Mouse (Mus musculus) kidney, embryonic 16.5 days (tissue): ENCODE measurements around the gene Rab8a. TPM values are rescaled to one million over a fixed set of nuclear protein-coding genes. Genes with fewer than 3 reads are reported as not detected.

ENCODE experiments used
- ATAC-seq: fragments of 200-750 bp; cut with Nextera tagmentation; 2 replicates; pipeline ENCODE4 v1.8.0; 2017; ENCODE audit warnings: moderate TSS enrichment; ENCODE audit not compliant: low FRiP score, low TSS enrichment
- H3K27ac ChIP-seq: fragments of 300-500 bp; sonication (generic); 2 replicates; pipeline ENCODE4 v1.5.1; 2014; ENCODE audit warnings: low read length
- H3K27me3 ChIP-seq: fragments of 300-500 bp; sonication (generic); 2 replicates; pipeline ENCODE4 v1.6.1; 2014; ENCODE audit warnings: low read length, control low read depth, mixed read lengths; ENCODE audit not compliant: insufficient read depth
- H3K36me3 ChIP-seq: fragments of 300-500 bp; sonication (generic); 2 replicates; pipeline ENCODE4 v1.6.1; 2014; ENCODE audit warnings: low read length, control low read depth, mixed read lengths; ENCODE audit not compliant: insufficient read depth
- H3K4me1 ChIP-seq: fragments of 300-500 bp; sonication (generic); 2 replicates; pipeline ENCODE4 v1.6.1; 2014; ENCODE audit warnings: low read length, control low read depth, mixed read lengths; ENCODE audit not compliant: insufficient read depth
- H3K4me2 ChIP-seq: fragments of 300-500 bp; sonication (generic); replicated peaks from 2 replicates; pipeline ENCODE4 v1.6.1; 2014; ENCODE audit warnings: low read depth, low read length
- H3K4me3 ChIP-seq: fragments of 300-500 bp; sonication (generic); 2 replicates; pipeline ENCODE4 v1.5.1; 2014; ENCODE audit warnings: mild to moderate bottlenecking, low read length
- H3K9ac ChIP-seq: fragments of 300-500 bp; sonication (generic); replicated peaks from 2 replicates; pipeline ENCODE4 v1.6.1; 2014; ENCODE audit warnings: low read length
- H3K9me3 ChIP-seq: fragments of 300-500 bp; sonication (generic); 2 replicates; pipeline ENCODE4 v1.6.1; 2016; ENCODE audit warnings: low read length, control low read depth
- WGBS: fragments of 180-500 bp; shearing (Covaris S2); extraction: QIAGEN DNeasy Blood & Tissue Kit; methylation state at CpG from one replicate; pipeline ENCODE4 v1.1.7; 2014; 5-methylcytosine and 5-hydroxymethylcytosine counted together
- polyA plus RNA-seq: library from polyadenylated mRNA; unstranded; fragments of >200 nt; fragmentation: Nextera tagmentation; extraction: Ambion mirVana; gene quantifications from 2 replicates; pipeline ENCODE4 v1.2.1, GENCODE M21; 2015

Gene Rab8a
- polyA plus RNA-seq, 1 experiment from 2014 or later: 143 TPM

GRCm38 (mm10) chr8:72145511-72145910 is 15.5 kb upstream of the Rab8a start:
- Histone ChIP-seq H3K4me1 (0 out of 2 replicates have a peak, but pooled peaks cover 5% of the 10 kb centered on the region), H3K27ac (no peak overlapping the region), H3K36me3 (peaks cover 91% of the 10 kb centered on the region), H3K4me2 (no peak overlapping the region), H3K9ac (no peak overlapping the region), H3K4me3 (no peak overlapping the region), H3K27me3 (no peaks in the 10 kb centered on the region), H3K9me3 (no peaks in the 10 kb centered on the region)
- WGBS: 83% methylated on average over 3 of the region's 3 CpGs
- ATAC-seq: no peak

GRCm38 (mm10) chr8:72146056-72146455 is 14.9 kb upstream of the Rab8a start:
- no peak overlapping the region for H3K4me3 ChIP-seq
- peaks cover 93% of the 10 kb centered on the region for H3K36me3 ChIP-seq
- H3K9ac ChIP-seq: no peak overlapping the region
- ATAC-seq: no peak
- WGBS: 87% methylated on average over 1 of the region's 1 CpGs
- H3K9me3 ChIP-seq: no peaks in the 10 kb centered on the region
- no peak overlapping the region for H3K4me2 ChIP-seq
- H3K4me1 ChIP-seq: 0 out of 2 replicates have a peak, but pooled peaks cover 5% of the 10 kb centered on the region
- no peak overlapping the region for H3K27ac ChIP-seq
- no peaks in the 10 kb centered on the region for H3K27me3 ChIP-seq

- Histone ChIP-seq H3K36me3 (peaks cover 93% of the 10 kb centered on the region), H3K9me3 (no peaks in the 10 kb centered on the region), H3K27me3 (no peaks in the 10 kb centered on the region), H3K9ac (no peak overlapping the region), H3K4me1 (0 out of 2 replicates have a peak, but pooled peaks cover 5% of the 10 kb centered on the region), H3K4me3 (no peak overlapping the region), H3K27ac (no peak overlapping the region), H3K4me2 (no peak overlapping the region)
- no peak for ATAC-seq
- 93% methylated on average over 3 of the region's 3 CpGs for WGBS
These were observed 14.4 kb upstream of the Rab8a start for GRCm38 (mm10) chr8:72146556-72146955.

GRCm38 (mm10) chr8:72147266-72147665 is 13.7 kb upstream of the Rab8a start:
- WGBS: 78% methylated on average over 2 of the region's 2 CpGs
- H3K27ac ChIP-seq: no peak overlapping the region
- H3K4me3 ChIP-seq: no peak overlapping the region
- no peak for ATAC-seq
- H3K9ac ChIP-seq: no peak overlapping the region
- no peak overlapping the region for H3K4me2 ChIP-seq
- 0 out of 2 replicates have a peak, but pooled peaks cover 5% of the 10 kb centered on the region for H3K4me1 ChIP-seq
- no peaks in the 10 kb centered on the region for H3K27me3 ChIP-seq
- no peaks in the 10 kb centered on the region for H3K9me3 ChIP-seq
- peaks cover 93% of the 10 kb centered on the region for H3K36me3 ChIP-seq

GRCm38 (mm10) chr8:72149056-72149455 is 11.9 kb upstream of the Rab8a start:
- Histone ChIP-seq H3K9ac (0 out of 2 replicates have a peak overlapping the region, but pooled peaks have one; percentile 16), H3K36me3 (peaks cover 90% of the 10 kb centered on the region)
- WGBS: 95% methylated on average over 1 of the region's 1 CpGs

DNA sequence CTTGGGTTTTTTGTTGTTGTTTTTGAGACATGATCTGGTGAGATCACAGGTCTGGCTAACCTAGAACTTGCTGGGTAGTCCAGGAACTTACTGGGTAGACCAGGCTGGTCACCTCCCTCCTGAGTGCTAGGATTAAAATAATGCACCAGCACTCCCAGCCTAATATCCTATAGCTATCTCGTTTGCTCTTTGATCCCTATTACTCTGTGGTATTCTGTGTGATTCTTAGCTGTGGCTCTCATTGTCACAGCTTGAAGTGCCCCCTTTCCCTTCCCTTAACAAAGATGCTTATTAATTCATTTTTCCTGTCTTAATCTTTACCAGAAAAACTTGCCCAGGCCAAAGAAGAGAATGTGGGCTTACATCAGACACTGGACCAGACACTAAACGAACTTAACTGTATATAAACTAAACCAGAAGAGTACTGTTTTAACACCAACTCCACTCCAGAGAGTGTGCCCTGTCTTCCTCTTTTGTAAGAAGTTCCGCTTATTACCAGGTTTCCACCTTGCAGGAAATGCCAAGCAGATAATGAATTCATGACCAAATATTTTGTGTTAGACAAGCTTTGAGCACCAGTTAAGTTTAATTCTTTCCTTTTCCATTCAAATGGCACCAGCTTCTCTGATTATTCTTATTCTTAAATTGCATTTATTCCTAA is 9.5 kb upstream of the Rab8a start:
- Histone ChIP-seq H3K27me3 (no peaks in the 10 kb centered on the region), H3K4me2 (no peak overlapping the region), H3K36me3 (peaks cover 71% of the 10 kb centered on the region), H3K9me3 (no peaks in the 10 kb centered on the region), H3K4me3 (no peak overlapping the region), H3K4me1 (0 out of 2 replicates have a peak, but pooled peaks cover 5% of the 10 kb centered on the region), H3K9ac (no peak overlapping the region), H3K27ac (no peak overlapping the region)
- ATAC-seq: no peak
- whole genome bisulfite sequencing: 89% methylated on average over 3 of the region's 3 CpGs

More at GRCm38 (mm10) chr8:72149056-72149455, 11.9 kb upstream of the Rab8a start:
- ATAC-seq: no peak
- Histone ChIP-seq H3K4me3 (no peak overlapping the region), H3K9me3 (no peaks in the 10 kb centered on the region), H3K27ac (no peak overlapping the region), H3K4me2 (no peak overlapping the region), H3K4me1 (0 out of 2 replicates have a peak, but pooled peaks cover 5% of the 10 kb centered on the region), H3K27me3 (no peaks in the 10 kb centered on the region)

- H3K9me3 ChIP-seq: no peaks in the 10 kb centered on the region
- H3K4me1 ChIP-seq: 0 out of 2 replicates have a peak, but pooled peaks cover 3% of the 10 kb centered on the region
- H3K4me3 ChIP-seq: no peak overlapping the region
- ATAC-seq: no peak
- H3K9ac ChIP-seq: no peak overlapping the region
- H3K36me3 ChIP-seq: peaks cover 55% of the 10 kb centered on the region
- H3K27ac ChIP-seq: no peak overlapping the region
- no peaks in the 10 kb centered on the region for H3K27me3 ChIP-seq
- H3K4me2 ChIP-seq: no peak overlapping the region
These were observed 7.6 kb upstream of the Rab8a start for GRCm38 (mm10) chr8:72153382-72153781.

GRCm38 (mm10) chr8:72158096-72158495 is 2.9 kb upstream of the Rab8a start:
- H3K4me1 ChIP-seq: peaks cover 24% of the 10 kb centered on the region

GRCm38 (mm10) chr8:72158726-72159125 is 2.3 kb upstream of the Rab8a start:
- Histone ChIP-seq H3K36me3 (peaks cover 13% of the 10 kb centered on the region; the same call in 1 of the 2 replicates), H3K9ac (no peak overlapping the region), H3K4me1 (peaks cover 27% of the 10 kb centered on the region), H3K9me3 (no peaks in the 10 kb centered on the region), H3K4me3 (no peak overlapping the region), H3K27ac (no peak overlapping the region), H3K27me3 (no peaks in the 10 kb centered on the region), H3K4me2 (no peak overlapping the region)
- ATAC-seq: no peak
- WGBS: 82% methylated on average over 3 of the region's 3 CpGs

More at GRCm38 (mm10) chr8:72158096-72158495, 2.9 kb upstream of the Rab8a start:
- Histone ChIP-seq H3K27me3 (no peaks in the 10 kb centered on the region), H3K27ac (no peak overlapping the region), H3K4me3 (no peak overlapping the region), H3K4me2 (no peak overlapping the region), H3K9me3 (no peaks in the 10 kb centered on the region), H3K9ac (no peak overlapping the region), H3K36me3 (peaks cover 16% of the 10 kb centered on the region)
- no peak for ATAC-seq
- WGBS: 83% methylated on average over 2 of the region's 2 CpGs

GRCm38 (mm10) chr8:72160007-72160406 is 993 bp upstream of the Rab8a start:
- Histone ChIP-seq H3K9ac (peak overlapping the region; percentile 73), H3K27ac (no peak overlapping the region), H3K4me1 (peaks cover 27% of the 10 kb centered on the region), H3K4me3 (peak overlapping the region; percentile 68), H3K4me2 (peak overlapping the region; percentile 82), H3K27me3 (no peaks in the 10 kb centered on the region), H3K9me3 (no peaks in the 10 kb centered on the region), H3K36me3 (peaks cover 6% of the 10 kb centered on the region; the same call in 1 of the 2 replicates)
- 51% methylated on average over 3 of the region's 3 CpGs for WGBS
- no peak for ATAC-seq
